Mouse (Mus musculus): Measurements from ENCODE around the gene Cebpb.
A peak's percentile ranks its signal among the peaks of the same experiment; 100 is the strongest.

Cebpb gene

DNA sequence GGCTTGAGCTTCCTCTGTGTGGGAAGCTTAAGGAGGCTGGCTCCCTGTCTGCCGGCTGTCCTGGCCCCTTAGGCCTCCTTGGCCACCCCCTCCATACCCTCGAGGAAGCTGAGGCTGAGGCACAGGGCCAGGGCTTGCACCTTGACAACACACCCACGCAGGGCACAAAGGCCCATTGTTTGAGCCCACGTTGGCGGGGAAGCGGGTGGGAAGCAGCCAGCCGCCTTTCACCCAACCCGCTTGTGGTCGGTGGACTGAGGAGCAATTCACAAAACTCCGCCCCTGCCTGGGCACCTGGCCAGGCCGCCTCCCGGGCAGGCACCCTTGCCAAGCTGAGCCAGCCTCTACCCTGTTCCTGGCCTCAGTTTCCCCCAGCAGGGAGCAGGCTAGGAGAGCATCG, 38.4 kb downstream of the Cebpb start:
- peak; percentile 60 for DNase-seq

DNA sequence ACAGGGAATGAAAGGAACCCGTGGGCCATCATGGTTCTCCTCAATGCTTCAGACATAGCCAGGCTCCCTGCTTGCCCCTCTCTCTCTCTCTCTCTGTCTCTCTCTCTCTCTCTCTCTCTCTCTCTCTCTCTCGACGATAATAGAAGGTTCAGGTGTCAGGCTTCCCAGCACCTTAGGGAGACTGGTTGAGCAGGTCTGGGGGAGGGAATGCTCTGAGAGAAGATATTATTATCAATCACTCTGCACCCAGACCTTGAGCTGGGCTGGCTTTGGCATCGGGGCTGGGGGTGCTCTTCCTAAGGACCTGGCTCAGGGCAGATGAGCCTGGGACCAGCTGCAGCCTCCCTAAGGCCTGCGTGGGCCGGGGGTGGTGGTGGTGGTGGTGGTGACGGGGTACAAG, 41.3 kb downstream of the Cebpb start:
- no peak for DNase-seq

DNA sequence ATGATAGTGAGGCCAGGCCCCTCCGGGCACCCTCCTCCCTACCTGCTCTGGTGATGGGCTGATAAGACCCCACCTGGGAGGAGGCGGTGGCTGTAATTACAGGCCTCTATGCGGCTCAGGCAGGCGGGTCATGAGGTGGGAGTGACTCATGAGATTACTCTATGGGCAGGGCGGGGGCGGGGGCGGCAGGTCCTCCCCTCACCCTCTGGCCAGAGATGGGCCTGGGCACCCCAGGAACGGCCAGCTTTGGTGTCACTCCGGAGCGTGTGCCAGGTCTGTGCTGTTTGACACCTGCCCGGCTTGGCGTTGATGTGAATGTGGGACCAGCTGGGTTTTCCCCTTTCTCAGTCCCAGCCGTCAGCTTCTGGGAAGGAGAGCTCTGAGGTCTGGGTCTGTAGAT, 42.4 kb downstream of the Cebpb start:
- no peak for DNase-seq

DNA sequence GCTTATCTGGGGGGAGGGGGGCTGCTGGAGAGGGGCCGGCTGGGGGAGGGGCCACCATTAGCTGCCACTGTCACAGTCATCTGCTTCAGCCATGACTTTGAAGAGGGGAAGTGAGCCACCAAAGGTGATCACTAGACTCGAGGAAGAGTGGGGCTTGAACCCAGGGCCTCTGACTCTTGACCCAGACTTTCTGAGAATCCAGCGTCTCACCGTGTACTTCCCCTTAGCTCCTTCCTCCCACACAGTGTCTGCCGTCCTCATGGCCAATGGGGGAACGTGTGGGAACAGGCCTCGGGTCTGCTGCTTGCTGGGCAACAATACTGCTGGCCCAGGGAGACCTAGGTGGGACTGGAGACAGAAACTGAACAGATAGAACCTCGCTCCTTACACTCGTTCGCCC, 46.1 kb downstream of the Cebpb start:
- no peak for DNase-seq

DNA sequence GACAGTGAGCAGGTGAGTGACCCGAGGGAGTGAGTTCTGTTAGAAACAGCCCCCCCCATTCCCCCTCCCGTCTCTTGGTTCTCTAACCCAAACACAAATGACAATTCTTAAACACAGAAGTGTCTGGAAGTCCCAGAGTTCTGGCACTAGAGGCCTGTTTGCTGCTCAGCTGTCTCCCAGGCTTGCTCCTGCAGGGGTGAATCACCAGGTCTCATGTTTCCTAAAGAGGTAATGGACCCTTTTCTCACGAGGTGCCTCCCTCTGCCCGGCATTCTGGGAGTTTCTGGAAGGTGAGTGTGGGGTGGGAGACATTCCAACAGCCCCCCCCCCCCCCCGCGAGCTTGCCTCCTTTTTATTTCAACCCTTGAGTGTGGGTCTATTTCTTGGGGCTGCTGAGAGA, 50.3 kb downstream of the Cebpb start:
- no peak for DNase-seq
